26 mouse cellular contexts compared by ENCODE assay signal in genomic region chr10:13175866-13176265, GRCm38 (mm10). TPM values are rescaled to one million over a fixed set of nuclear protein-coding genes. Genes with fewer than 3 reads are reported as not detected.
"Had no signal": no experiment of that assay in that cellular context is flagged by ENCODE, and none has a peak within 500 bp of the region (broad histone marks: within the 10 kb centered on the region; RNA-seq: fewer than 3 reads in every experiment).

No protein-coding gene starts in this region.

- H3K4me2 ChIP-seq: kidney, embryonic 15.5 days; liver, embryonic 13.5 days; midbrain, embryonic 13.5 days; neural tube, embryonic 13.5 days had no signal

- DNase-seq: kidney, adult 8-10 months; kidney, postnatal 10 days; kidney, postnatal 36 days; layer of hippocampus, postnatal 36 days; liver, embryonic 13.5 days; lung, adult 2 months; retina, postnatal 1 day; thymus, postnatal 25 days had no signal

- H3K4me1 ChIP-seq: liver, embryonic 13.5 days had no signal

- H3K9me3 ChIP-seq: kidney, embryonic 15.5 days; liver, embryonic 13.5 days; megakaryocyte, embryonic 14.5 days; midbrain, embryonic 10.5 days; midbrain, embryonic 13.5 days; neural tube, embryonic 13.5 days had no signal

- H3K9ac ChIP-seq: kidney, embryonic 15.5 days; liver, embryonic 13.5 days; midbrain, embryonic 13.5 days; neural tube, embryonic 13.5 days had no signal

- H3K27ac ChIP-seq: kidney, embryonic 15.5 days; left cerebral cortex, adult 2 months; liver, embryonic 13.5 days; macrophage; midbrain, embryonic 10.5 days; midbrain, embryonic 13.5 days; neural tube, embryonic 13.5 days had no signal

- ATAC-seq: intestine, postnatal 0 days; midbrain, embryonic 13.5 days; midbrain, embryonic 16.5 days had no signal

- H3K4me3 ChIP-seq: kidney, embryonic 15.5 days; left cerebral cortex, adult 2 months; liver, embryonic 13.5 days; megakaryocyte, embryonic 14.5 days; midbrain, embryonic 10.5 days; midbrain, embryonic 13.5 days; myocyte; neural tube, embryonic 13.5 days had no signal

- H3K27me3 ChIP-seq: kidney, embryonic 15.5 days; liver, embryonic 13.5 days; megakaryocyte, embryonic 14.5 days; midbrain, embryonic 13.5 days; neural tube, embryonic 13.5 days had no signal

RNA-seq across cellular contexts. Expression of gene Zc2hc1b, which starts 2.0 kb away (rescaled TPM):
- polyA plus RNA-seq: intestine, postnatal 0 days; kidney, embryonic 15.5 days; limb, embryonic 11.5 days; limb, embryonic 14.5 days; liver, adult 2 months; liver, embryonic 13.5 days; liver, embryonic 16.5 days; lung, adult 2 months; lung, embryonic 16.5 days; macrophage; midbrain, embryonic 10.5 days; midbrain, embryonic 13.5 days; midbrain, embryonic 16.5 days; myocyte; neural tube, embryonic 13.5 days; small intestine, adult 2 months; spleen, adult 2 months; thymus, postnatal 0 days had no signal
